Mouse (Mus musculus) testis, adult 2 months (tissue): Measurements from ENCODE around the gene Susd1.

Experiments used
- CTCF ChIP-seq: fragments of 200-500 bp; IDR thresholded peaks from 2 replicates; pipeline ENCODE4 v1.5.1; 2012; ENCODE audit warnings: low read depth, mild to moderate bottlenecking, inconsistent platforms, low read length, moderate library complexity; ENCODE audit not compliant: control insufficient read depth, insufficient read depth, insufficient replicate concordance
- POLR2A ChIP-seq: fragments of 200-500 bp; IDR thresholded peaks from 2 replicates; pipeline ENCODE4 v1.6.1; 2012; ENCODE audit warnings: low read depth, mild to moderate bottlenecking, inconsistent platforms, low read length, moderate library complexity; ENCODE audit not compliant: control insufficient read depth

DNA sequence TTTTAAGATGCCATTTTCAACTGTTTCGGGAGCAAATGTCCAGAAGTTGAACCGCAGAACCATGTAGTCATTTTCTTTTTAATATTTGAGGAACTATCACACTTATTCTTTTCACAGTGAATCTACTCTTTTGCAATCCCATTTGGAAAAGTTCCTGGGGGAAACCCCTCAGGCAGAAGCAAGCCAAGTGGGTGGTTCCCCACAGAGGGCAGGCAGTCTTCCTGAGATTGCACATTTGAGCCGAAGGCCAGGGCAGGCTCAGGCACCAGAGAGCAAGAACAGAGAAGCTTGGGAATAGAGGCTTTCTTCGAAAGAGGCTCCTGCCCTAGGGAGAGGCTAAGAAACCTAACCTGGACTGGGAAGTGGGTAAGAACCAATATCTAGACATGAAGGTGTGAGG is 19.2 kb downstream of the Susd1 start:
- TF ChIP-seq CTCF (no peak), POLR2A (no peak)
